ENCODE assay signal across 16 mouse cellular contexts in genomic region chr14:78019935-78020334, GRCm38 (mm10).
DNase-seq lines count a peak whose midpoint lies in the region; ATAC-seq and TF ChIP-seq lines count a peak whose summit lies in the region.
"Had no signal": no experiment of that assay in that cellular context is flagged by ENCODE, and none has a peak within 500 bp of the region (broad histone marks: within the 10 kb centered on the region; RNA-seq: fewer than 3 reads in every experiment).

No protein-coding gene starts in this region.

- DNase-seq in forebrain, embryonic 11.5 days (ENCODE audit: low spot score), result peak; percentile 51
- peak; percentile 2 to 6 for DNase-seq in urinary bladder, postnatal 36 days (ENCODE audit: low spot score in 2 of 2)
- DNase-seq in urinary bladder, postnatal 4 days (ENCODE audit: low spot score in 2 of 2), result no peak
- peak; percentile 92 for DNase-seq in midbrain, embryonic 11.5 days (ENCODE audit: low spot score, missing footprints)
- DNase-seq in retina, postnatal 7 days (ENCODE audit: low read depth, low spot score), result peak; percentile 17
- no peak for DNase-seq in lung, adult 2 months
- DNase-seq in thymus, adult 18-20 months, result no peak
- DNase-seq: adrenal gland, postnatal 36 days; cerebellum, adult 8-10 months; gastrocnemius, postnatal 25 days; lung, postnatal 14 days; thymus, postnatal 4 days had no signal

- ATAC-seq in forebrain, embryonic 11.5 days (replicated peaks; ENCODE audit: low FRiP score), result peak; percentile 42
- no peak for ATAC-seq in forebrain, embryonic 13.5 days
- peak; percentile 84 for ATAC-seq in midbrain, embryonic 11.5 days (ENCODE audit: low FRiP score)
- ATAC-seq: activated CD4-positive, CD25-positive, alpha-beta regulatory T cell, adult 4 months had no signal

- WGBS in forebrain, embryonic 11.5 days, result 15% methylated on average over 8 of the region's 8 CpGs
- WGBS in forebrain, embryonic 13.5 days, result 7% methylated on average over 8 of the region's 8 CpGs
- WGBS in midbrain, embryonic 11.5 days, result 8% methylated on average over 8 of the region's 8 CpGs
- WGBS in lung, adult 2 months, result 38% methylated on average over 8 of the region's 8 CpGs

- H3K4me1 ChIP-seq in forebrain, embryonic 11.5 days (replicated peaks; ENCODE audit: control insufficient read depth, insufficient read depth, low read length), result 0 out of 2 replicates have a peak, but pooled peaks cover 4% of the 10 kb centered on the region
- peaks cover 14% of the 10 kb centered on the region for H3K4me1 ChIP-seq in forebrain, embryonic 13.5 days
- H3K4me1 ChIP-seq in midbrain, embryonic 11.5 days (ENCODE audit: control insufficient read depth, insufficient read depth, low read length), result peaks cover 12% of the 10 kb centered on the region
- H3K4me1 ChIP-seq in lung, adult 2 months (ENCODE audit: control insufficient read depth, insufficient read depth, low read length), result no peaks in the 10 kb centered on the region
- H3K4me1 ChIP-seq: limb, embryonic 15.5 days; megakaryocyte, embryonic 14.5 days had no signal

- no peak overlapping the region for H3K27ac ChIP-seq in forebrain, embryonic 11.5 days (ENCODE audit: low read depth, low read length)
- no peak overlapping the region for H3K27ac ChIP-seq in forebrain, embryonic 13.5 days
- no peak overlapping the region for H3K27ac ChIP-seq in midbrain, embryonic 11.5 days (ENCODE audit: low read depth, low read length)
- H3K27ac ChIP-seq: limb, embryonic 15.5 days had no signal

- no peak for TF ChIP-seq CTCF in lung, adult 2 months (IDR thresholded peaks at IDR 0.05; ENCODE audit: insufficient read depth, low read length)

- H3K9ac ChIP-seq in forebrain, embryonic 11.5 days (ENCODE audit: low read length), result no peak overlapping the region
- H3K9ac ChIP-seq in forebrain, embryonic 13.5 days, result no peak overlapping the region; the same call in 1 of the 2 replicates
- no peak overlapping the region for H3K9ac ChIP-seq in midbrain, embryonic 11.5 days (ENCODE audit: low read length)
- H3K9ac ChIP-seq: limb, embryonic 15.5 days had no signal

- H3K9me3 ChIP-seq in forebrain, embryonic 11.5 days (ENCODE audit: control insufficient read depth, low read length), result no peaks in the 10 kb centered on the region
- H3K9me3 ChIP-seq in forebrain, embryonic 13.5 days (replicated peaks), result no peaks in the 10 kb centered on the region
- H3K9me3 ChIP-seq in midbrain, embryonic 11.5 days (ENCODE audit: control insufficient read depth, low read length), result no peaks in the 10 kb centered on the region
- H3K9me3 ChIP-seq: limb, embryonic 15.5 days had no signal

- no peak for TF ChIP-seq POLR2A in lung, adult 2 months (IDR thresholded peaks at IDR 0.05; ENCODE audit: borderline replicate concordance, extremely low read depth, low read depth, low read length)

- no peak overlapping the region for H3K4me3 ChIP-seq in forebrain, embryonic 11.5 days (ENCODE audit: low read depth, low read length)
- H3K4me3 ChIP-seq in forebrain, embryonic 13.5 days, result no peak overlapping the region
- no peak overlapping the region for H3K4me3 ChIP-seq in midbrain, embryonic 11.5 days (ENCODE audit: low read depth, low read length)
- H3K4me3 ChIP-seq in lung, adult 2 months (replicated peaks; ENCODE audit: extremely low read depth, low read depth, low read length), result no peak overlapping the region
- H3K4me3 ChIP-seq: limb, embryonic 15.5 days; megakaryocyte, embryonic 14.5 days had no signal

- H3K27me3 ChIP-seq in forebrain, embryonic 11.5 days (ENCODE audit: control insufficient read depth, insufficient read depth, low read length), result peaks cover 11% of the 10 kb centered on the region
- peaks cover 33% of the 10 kb centered on the region for H3K27me3 ChIP-seq in forebrain, embryonic 13.5 days
- peaks cover 29% of the 10 kb centered on the region for H3K27me3 ChIP-seq in midbrain, embryonic 11.5 days (ENCODE audit: control insufficient read depth, insufficient read depth, low read length)
- H3K27me3 ChIP-seq: limb, embryonic 15.5 days had no signal

- no peak overlapping the region for H3K4me2 ChIP-seq in forebrain, embryonic 11.5 days (ENCODE audit: low read depth, low read length, severe bottlenecking)
- H3K4me2 ChIP-seq in forebrain, embryonic 13.5 days, result no peak overlapping the region
- no peak overlapping the region; the same call in 1 of the 2 replicates for H3K4me2 ChIP-seq in midbrain, embryonic 11.5 days
- H3K4me2 ChIP-seq: limb, embryonic 15.5 days had no signal

- no peaks in the 10 kb centered on the region for H3K36me3 ChIP-seq in forebrain, embryonic 11.5 days (ENCODE audit: control insufficient read depth, insufficient read depth, low read length)
- H3K36me3 ChIP-seq in forebrain, embryonic 13.5 days (ENCODE audit: poor library complexity, severe bottlenecking), result no peaks in the 10 kb centered on the region
- no peaks in the 10 kb centered on the region for H3K36me3 ChIP-seq in midbrain, embryonic 11.5 days (ENCODE audit: control insufficient read depth, insufficient read depth, low read length)
- H3K36me3 ChIP-seq: limb, embryonic 15.5 days had no signal

Comparison
In these comparisons a context has a peak if more than half of its experiments do, and no peak if none do; other contexts are left out.
1. DNase-seq: peak in forebrain, embryonic 11.5 days (single experiment), urinary bladder, postnatal 36 days (2 of 2), midbrain, embryonic 11.5 days (single experiment) and retina, postnatal 7 days (single experiment); none in urinary bladder, postnatal 4 days (0 of 2), lung, adult 2 months (single experiment) and thymus, adult 18-20 months (0 of 2).